22 mouse cellular contexts compared by ENCODE assay signal in genomic region chr3:29957365-29958236, GRCm38 (mm10).
A peak's percentile ranks its signal among the peaks of the same experiment; 100 is the strongest.
DNase-seq lines count a peak whose midpoint lies in the region; ATAC-seq lines count a peak whose summit lies in the region.
"Had no signal": no experiment of that assay in that cellular context is flagged by ENCODE, and none has a peak within 500 bp of the region (broad histone marks: within the 10 kb centered on the region; RNA-seq: fewer than 3 reads in every experiment).

No protein-coding gene starts in this region.

- H3K36me3 ChIP-seq in hindbrain, embryonic 14.5 days (replicated peaks; ENCODE audit: control insufficient read depth, insufficient read depth), result no peaks in the 10 kb centered on the region
- H3K36me3 ChIP-seq in hindbrain, embryonic 11.5 days (ENCODE audit: control insufficient read depth, insufficient read depth, low read length), result no peaks in the 10 kb centered on the region
- H3K36me3 ChIP-seq in hindbrain, embryonic 16.5 days (ENCODE audit: control insufficient read depth, insufficient read depth, low read length), result no peaks in the 10 kb centered on the region
- H3K36me3 ChIP-seq in heart, embryonic 12.5 days, result peaks cover 38% of the 10 kb centered on the region
- H3K36me3 ChIP-seq: intestine, embryonic 15.5 days; midbrain, embryonic 15.5 days had no signal

- peak overlapping the region; percentile 21 for H3K4me2 ChIP-seq in hindbrain, embryonic 14.5 days (replicated peaks)
- no peak overlapping the region for H3K4me2 ChIP-seq in hindbrain, embryonic 11.5 days (replicated peaks; ENCODE audit: low read depth, low read length)
- H3K4me2 ChIP-seq in hindbrain, embryonic 16.5 days (ENCODE audit: low read length), result peak overlapping the region; percentile 21; the same call in 1 of the 2 replicates
- no peak overlapping the region for H3K4me2 ChIP-seq in heart, embryonic 12.5 days
- H3K4me2 ChIP-seq: heart, embryonic 15.5 days; intestine, embryonic 15.5 days; midbrain, embryonic 15.5 days had no signal

- 0 out of 2 replicates have a peak, but pooled peaks have one; percentile 31 for ATAC-seq in hindbrain, embryonic 14.5 days (ENCODE audit: low FRiP score)
- no peak for ATAC-seq in hindbrain, embryonic 11.5 days (ENCODE audit: low FRiP score)
- 0 out of 2 replicates have a peak, but pooled peaks have one; percentile 34 for ATAC-seq in hindbrain, embryonic 16.5 days
- no peak for ATAC-seq in heart, embryonic 12.5 days (ENCODE audit: insufficient number of reproducible peaks, low FRiP score)
- no peak for ATAC-seq in megakaryocyte-erythroid progenitor cell, adult 5-6 weeks (replicated peaks; ENCODE audit: low FRiP score, low TSS enrichment, poor library complexity, severe bottlenecking)
- ATAC-seq: CD4-positive, CD25-positive, alpha-beta regulatory T cell, adult 4 months; intestine, embryonic 15.5 days; midbrain, embryonic 15.5 days; Patski had no signal

- no peak overlapping the region for H3K9ac ChIP-seq in hindbrain, embryonic 14.5 days
- no peak overlapping the region for H3K9ac ChIP-seq in hindbrain, embryonic 11.5 days (ENCODE audit: low read depth, low read length)
- no peak overlapping the region for H3K9ac ChIP-seq in hindbrain, embryonic 16.5 days (ENCODE audit: low read depth, low read length)
- H3K9ac ChIP-seq in heart, embryonic 12.5 days, result no peak overlapping the region
- H3K9ac ChIP-seq: heart, embryonic 15.5 days; intestine, embryonic 15.5 days; midbrain, embryonic 15.5 days had no signal

- no peak overlapping the region for H3K4me3 ChIP-seq in hindbrain, embryonic 14.5 days (replicated peaks; ENCODE audit: low read length)
- no peak overlapping the region for H3K4me3 ChIP-seq in hindbrain, embryonic 11.5 days (ENCODE audit: low read depth, low read length)
- no peak overlapping the region for H3K4me3 ChIP-seq in hindbrain, embryonic 16.5 days (ENCODE audit: low read length)
- no peak overlapping the region for H3K4me3 ChIP-seq in heart, embryonic 12.5 days
- H3K4me3 ChIP-seq: heart, embryonic 15.5 days; intestine, embryonic 15.5 days; limb, embryonic 10.5 days; megakaryocyte, embryonic 14.5 days; midbrain, embryonic 15.5 days; myocyte had no signal

- H3K4me1 ChIP-seq in hindbrain, embryonic 14.5 days (replicated peaks; ENCODE audit: control insufficient read depth, insufficient read depth, low read length), result peaks cover 4% of the 10 kb centered on the region; the same call in 1 of the 2 replicates
- H3K4me1 ChIP-seq in hindbrain, embryonic 11.5 days (replicated peaks; ENCODE audit: control insufficient read depth, insufficient read depth, low read length), result no peaks in the 10 kb centered on the region
- H3K4me1 ChIP-seq in hindbrain, embryonic 16.5 days (ENCODE audit: control insufficient read depth, insufficient read depth, low read depth, low read length), result no peaks in the 10 kb centered on the region
- H3K4me1 ChIP-seq in heart, embryonic 12.5 days (replicated peaks), result no peaks in the 10 kb centered on the region
- H3K4me1 ChIP-seq: heart, embryonic 15.5 days; intestine, embryonic 15.5 days; limb, embryonic 10.5 days; megakaryocyte, embryonic 14.5 days; midbrain, embryonic 15.5 days had no signal

- no peak overlapping the region for H3K27ac ChIP-seq in hindbrain, embryonic 14.5 days
- no peak overlapping the region for H3K27ac ChIP-seq in hindbrain, embryonic 11.5 days (ENCODE audit: low read depth, low read length)
- no peak overlapping the region for H3K27ac ChIP-seq in hindbrain, embryonic 16.5 days (ENCODE audit: low read depth, low read length)
- no peak overlapping the region for H3K27ac ChIP-seq in heart, embryonic 12.5 days (ENCODE audit: poor library complexity, severe bottlenecking)
- H3K27ac ChIP-seq: heart, embryonic 15.5 days; intestine, embryonic 15.5 days; limb, embryonic 10.5 days; midbrain, embryonic 15.5 days had no signal

- 54% methylated on average over 10 of the region's 10 CpGs for WGBS in hindbrain, embryonic 14.5 days
- WGBS in hindbrain, embryonic 11.5 days, result 83% methylated on average over 10 of the region's 10 CpGs
- WGBS in hindbrain, embryonic 16.5 days, result 44% methylated on average over 10 of the region's 10 CpGs
- WGBS in heart, embryonic 12.5 days, result 65% methylated on average over 10 of the region's 10 CpGs

- no peaks in the 10 kb centered on the region for H3K27me3 ChIP-seq in hindbrain, embryonic 14.5 days (ENCODE audit: control insufficient read depth, insufficient read depth, low read length)
- no peaks in the 10 kb centered on the region for H3K27me3 ChIP-seq in hindbrain, embryonic 11.5 days (ENCODE audit: control insufficient read depth, insufficient read depth, low read length)
- H3K27me3 ChIP-seq in hindbrain, embryonic 16.5 days (replicated peaks; ENCODE audit: control insufficient read depth, insufficient read depth, low read length), result no peaks in the 10 kb centered on the region
- H3K27me3 ChIP-seq in heart, embryonic 12.5 days (replicated peaks), result no peaks in the 10 kb centered on the region
- H3K27me3 ChIP-seq: heart, embryonic 15.5 days; intestine, embryonic 15.5 days; megakaryocyte, embryonic 14.5 days; midbrain, embryonic 15.5 days; Patski had no signal

- DNase-seq in hindbrain, embryonic 14.5 days (ENCODE audit: low spot score), result peak; percentile 45
- DNase-seq in hindbrain, embryonic 11.5 days (ENCODE audit: low spot score), result no peak
- DNase-seq in retina, postnatal 1 day, result peak; percentile 37
- DNase-seq in retina, embryonic 14.5 days (ENCODE audit: low spot score), result no peak
- DNase-seq: cerebellum, adult 11-12 months; heart, postnatal 36 days; kidney, adult 8-10 months; kidney, postnatal 10 days; liver; right cerebral cortex, postnatal 25 days; spleen, adult 18-20 months had no signal

- no peaks in the 10 kb centered on the region for H3K9me3 ChIP-seq in hindbrain, embryonic 14.5 days (ENCODE audit: control insufficient read depth, low read length)
- H3K9me3 ChIP-seq in hindbrain, embryonic 11.5 days (ENCODE audit: control insufficient read depth, low read length), result no peaks in the 10 kb centered on the region
- H3K9me3 ChIP-seq in hindbrain, embryonic 16.5 days (ENCODE audit: control insufficient read depth, low read length), result no peaks in the 10 kb centered on the region
- no peaks in the 10 kb centered on the region for H3K9me3 ChIP-seq in heart, embryonic 12.5 days (replicated peaks)
- H3K9me3 ChIP-seq: heart, embryonic 15.5 days; intestine, embryonic 15.5 days; limb, embryonic 10.5 days; megakaryocyte, embryonic 14.5 days; midbrain, embryonic 15.5 days had no signal

Comparison
In these comparisons a context has a peak if more than half of its experiments do, and no peak if none do; other contexts are left out.
1. ATAC-seq: peak in hindbrain, embryonic 14.5 days (single experiment) and hindbrain, embryonic 16.5 days (single experiment); none in hindbrain, embryonic 11.5 days (single experiment), heart, embryonic 12.5 days (single experiment) and megakaryocyte-erythroid progenitor cell, adult 5-6 weeks (single experiment).
2. DNase-seq: peak in hindbrain, embryonic 14.5 days (single experiment) and retina, postnatal 1 day (single experiment); none in hindbrain, embryonic 11.5 days (single experiment) and retina, embryonic 14.5 days (single experiment).
3. H3K4me2 ChIP-seq: peak in hindbrain, embryonic 14.5 days (single experiment) and hindbrain, embryonic 16.5 days (single experiment); none in hindbrain, embryonic 11.5 days (single experiment) and heart, embryonic 12.5 days (single experiment).